Mouse (Mus musculus): ENCODE measurements at regions not wholly inside any gene's neighbourhood (a gene's known extent, or its start where the extent isn't known, plus 50 kb on each side); places are given as distances from the start of the nearest gene placed in this dataset.

GRCm38 (mm10) chr16:25042669-25043440 is 243.8 kb upstream of the Tprg start:
- no peak for ATAC-seq (replicated peaks; ENCODE audit: poor library complexity)

DNA sequence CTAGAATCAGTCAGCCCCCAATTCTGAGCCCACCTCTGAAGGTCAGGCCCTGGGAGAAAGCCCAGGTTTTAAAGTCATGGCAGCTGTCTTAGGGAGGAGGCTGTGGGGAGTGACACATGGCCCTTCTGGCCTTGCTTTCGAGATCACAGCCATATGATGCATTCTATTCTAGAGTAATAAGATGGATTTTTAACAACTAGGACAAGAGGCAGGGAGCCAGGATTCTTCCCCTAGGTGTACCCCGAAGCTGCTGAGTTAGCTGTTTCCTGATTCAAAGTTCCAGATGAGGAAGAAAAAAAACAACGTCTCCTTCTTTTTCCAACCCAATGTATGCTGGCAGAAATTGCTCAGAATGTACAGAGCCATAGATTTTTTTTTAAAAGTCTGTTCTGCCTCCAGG is 242.0 kb upstream of the Tprg start:
- no peak for ATAC-seq (replicated peaks; ENCODE audit: poor library complexity)

DNA sequence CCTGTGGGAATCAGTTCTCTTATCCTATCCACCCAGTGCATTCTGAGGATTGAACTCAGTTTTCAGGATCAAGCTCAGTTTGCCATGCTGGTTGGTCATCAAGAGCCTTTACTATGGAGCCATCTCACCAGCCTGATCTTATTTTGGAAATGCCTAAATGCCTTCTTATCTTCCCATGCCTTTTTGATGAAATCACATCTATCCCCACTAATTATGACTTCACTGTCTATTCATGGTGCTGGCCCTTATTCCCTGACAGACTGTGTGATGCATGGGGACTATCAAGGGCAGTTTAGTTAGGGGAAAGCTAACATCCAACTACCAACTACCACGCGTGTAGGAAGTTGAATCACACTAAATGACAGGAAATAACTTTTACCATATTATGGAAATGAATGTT is 238.9 kb upstream of the Tprg start:
- no peak for ATAC-seq (replicated peaks; ENCODE audit: poor library complexity)

- ATAC-seq (replicated peaks; ENCODE audit: poor library complexity), result no peak
Measured at GRCm38 (mm10) chr16:25049928-25050510, 236.6 kb upstream of the Tprg start.

- ATAC-seq (replicated peaks; ENCODE audit: poor library complexity), result no peak
Measured at GRCm38 (mm10) chr16:25051044-25051443, 235.6 kb upstream of the Tprg start.

DNA sequence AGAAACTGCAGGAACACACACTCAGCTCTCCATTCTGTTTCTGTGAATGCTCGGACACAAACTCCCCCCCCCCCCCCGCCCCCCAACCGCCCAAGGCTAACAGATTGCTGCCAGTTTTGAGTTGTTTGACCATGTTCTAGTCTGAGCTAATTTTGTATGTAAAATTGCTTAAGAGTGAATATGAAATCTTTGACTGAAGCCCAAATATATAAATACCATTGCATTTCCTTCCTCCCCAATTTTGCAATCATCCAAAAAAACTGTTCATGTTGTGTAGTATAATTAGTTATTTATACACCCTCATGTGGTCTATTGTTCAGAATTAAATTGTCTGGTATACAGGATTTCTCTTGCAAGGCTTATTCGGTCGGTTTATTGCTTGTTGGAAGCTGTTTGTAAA is 234.2 kb upstream of the Tprg start:
- ATAC-seq (replicated peaks; ENCODE audit: poor library complexity), result peak; percentile 17; the same call in 1 of the 2 replicates

DNA sequence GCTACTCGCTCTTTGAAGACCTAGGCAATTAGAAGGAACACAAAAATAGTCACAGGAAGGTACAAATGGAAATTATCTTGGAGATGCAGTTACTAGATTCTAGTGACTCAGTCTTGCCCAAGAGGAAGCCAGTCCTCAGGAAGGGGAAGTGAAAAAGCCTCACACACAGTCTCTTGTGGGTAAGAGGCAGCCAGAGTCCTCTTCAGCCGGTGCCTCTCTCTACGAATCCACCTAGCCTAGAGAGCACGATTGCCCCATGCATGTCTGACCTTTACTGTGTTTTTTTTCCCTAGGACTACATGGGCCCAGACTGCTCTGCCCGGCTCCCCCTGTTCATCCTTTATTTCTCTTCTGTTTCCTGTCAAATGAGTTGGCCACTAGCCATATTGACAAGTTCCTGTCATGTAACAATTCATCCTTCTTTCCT is 233.7 kb upstream of the Tprg start:
- ATAC-seq (replicated peaks; ENCODE audit: poor library complexity), result peak; percentile 97

- ATAC-seq (replicated peaks; ENCODE audit: poor library complexity), result no peak
Measured at GRCm38 (mm10) chr16:25054304-25054703, 232.3 kb upstream of the Tprg start.

- no peak for ATAC-seq (replicated peaks; ENCODE audit: poor library complexity)
Measured at GRCm38 (mm10) chr16:25055376-25055775, 231.2 kb upstream of the Tprg start.

DNA sequence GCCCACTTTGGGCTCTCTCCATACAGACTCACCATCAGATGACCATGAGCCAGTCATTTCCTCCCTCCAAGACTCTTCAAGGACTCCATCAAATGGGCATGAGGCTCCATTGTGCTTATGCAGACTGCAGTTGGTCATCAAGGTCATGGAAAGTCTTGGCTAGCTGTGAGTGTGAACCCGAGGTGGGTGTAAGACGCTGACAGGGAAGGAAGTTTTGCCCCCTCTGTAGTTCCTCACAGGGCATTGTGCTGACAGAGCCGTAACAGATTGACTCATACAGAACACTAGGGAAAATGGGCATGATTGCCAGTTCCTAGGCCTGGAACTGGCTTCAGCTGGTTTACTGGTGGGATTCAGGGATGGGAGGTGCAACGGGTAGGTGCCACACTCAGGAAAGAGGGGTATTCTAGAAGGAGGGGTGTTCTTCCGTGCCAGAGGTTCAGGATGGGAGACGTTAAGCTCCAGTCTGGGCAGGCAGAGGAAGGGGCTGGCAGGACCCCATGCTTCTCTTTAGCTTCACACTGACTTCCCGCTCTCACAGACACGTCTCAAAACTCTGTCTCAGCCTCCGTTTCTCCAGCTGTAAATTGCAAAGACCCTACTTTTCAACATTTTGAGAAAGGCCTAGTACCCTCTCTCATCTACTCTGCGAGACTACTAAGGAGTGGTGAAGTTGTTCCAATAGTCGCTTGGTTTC is 228.4 kb upstream of the Tprg start:
- ATAC-seq (replicated peaks; ENCODE audit: poor library complexity), result peak; percentile 22; the same call in 1 of the 2 replicates

DNA sequence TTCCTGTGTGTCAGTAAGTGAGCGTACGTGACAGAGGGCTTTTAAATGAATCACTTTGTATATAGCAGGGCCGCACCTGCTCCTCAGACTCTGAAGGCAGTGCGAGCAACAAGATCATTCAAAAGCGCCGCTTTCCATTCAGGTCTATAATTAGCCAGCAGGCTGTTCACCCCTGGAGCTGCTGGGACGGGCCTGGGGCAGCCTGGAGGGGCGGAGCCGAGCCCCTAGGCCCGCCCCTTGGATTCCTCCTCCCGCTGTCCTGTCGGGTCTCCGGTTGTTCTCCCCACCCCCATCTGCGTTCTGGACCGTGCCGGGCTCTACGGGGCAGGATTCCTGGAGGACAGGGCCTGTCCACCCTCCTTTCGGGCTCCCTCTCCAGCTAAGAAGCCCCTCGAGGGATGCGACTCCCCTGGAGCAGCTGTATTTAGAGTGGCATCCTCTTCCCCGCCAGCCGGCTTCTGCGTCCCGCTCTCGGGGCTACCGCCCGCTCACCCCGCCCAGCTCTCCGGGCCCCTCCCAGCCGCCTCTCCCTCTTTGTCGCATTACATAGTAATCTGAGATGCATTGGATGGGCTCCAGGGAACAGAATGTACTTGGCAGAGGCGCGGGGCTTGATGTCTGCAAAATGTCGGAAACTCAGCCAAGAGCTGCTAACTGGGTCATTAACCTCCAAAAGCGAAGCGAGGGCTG is 227.7 kb upstream of the Tprg start:
- peak; percentile 92 for ATAC-seq (replicated peaks; ENCODE audit: poor library complexity)

DNA sequence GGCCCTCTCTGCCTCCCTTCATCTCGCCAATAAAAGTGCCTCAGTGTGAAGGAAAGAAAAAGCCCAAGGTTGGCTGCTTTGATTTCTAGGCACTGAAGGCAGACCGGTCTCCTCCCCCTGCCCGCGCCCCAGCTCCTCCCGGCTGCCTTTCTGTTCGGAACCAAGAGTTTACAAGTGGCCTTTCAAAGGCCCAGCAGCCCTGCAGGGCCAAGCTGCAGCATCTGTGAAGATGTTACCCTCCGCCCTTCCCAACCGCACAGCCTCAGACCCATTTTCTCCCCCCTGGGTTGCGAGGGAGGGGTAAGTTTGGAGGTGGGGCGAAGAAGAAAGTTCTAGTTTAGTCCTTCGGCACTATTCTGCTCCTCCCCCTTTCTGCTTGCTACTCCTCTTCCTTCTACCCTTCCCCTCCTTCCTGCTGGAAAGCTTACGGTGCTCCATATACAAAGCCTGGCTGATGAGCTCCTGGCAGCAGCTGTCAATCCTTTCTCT is 227.1 kb upstream of the Tprg start:
- 0 out of 2 replicates have a peak, but pooled peaks have one; percentile 1 for ATAC-seq (replicated peaks; ENCODE audit: poor library complexity)

GRCm38 (mm10) chr16:25060266-25060665 is 226.4 kb upstream of the Tprg start:
- no peak for ATAC-seq (replicated peaks; ENCODE audit: poor library complexity)

DNA sequence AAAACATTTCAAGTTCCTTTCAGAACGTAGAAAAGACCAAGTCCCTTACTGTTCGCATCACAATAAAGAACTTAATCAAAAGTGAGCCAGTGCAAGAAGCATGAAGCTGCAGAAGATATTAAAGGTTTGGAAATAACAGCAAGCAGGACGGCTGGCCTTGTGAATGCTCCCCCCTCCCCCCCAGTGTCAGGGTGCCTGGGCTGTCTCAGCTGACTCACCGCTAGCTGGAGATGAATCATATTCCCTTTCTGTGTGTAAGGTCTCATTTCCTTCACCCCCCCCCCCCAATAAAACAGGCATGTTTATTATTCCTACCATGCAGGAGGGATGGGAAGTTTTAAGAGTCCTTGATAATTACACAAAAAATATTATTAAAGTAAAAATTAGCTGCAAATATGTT is 225.0 kb upstream of the Tprg start:
- no peak for ATAC-seq (replicated peaks; ENCODE audit: poor library complexity)

- ATAC-seq (replicated peaks; ENCODE audit: poor library complexity), result no peak
Measured at GRCm38 (mm10) chr16:25063981-25064380, 222.6 kb upstream of the Tprg start.

GRCm38 (mm10) chr16:25064538-25064937 is 222.1 kb upstream of the Tprg start:
- peak; percentile 85 for ATAC-seq (replicated peaks; ENCODE audit: poor library complexity)

DNA sequence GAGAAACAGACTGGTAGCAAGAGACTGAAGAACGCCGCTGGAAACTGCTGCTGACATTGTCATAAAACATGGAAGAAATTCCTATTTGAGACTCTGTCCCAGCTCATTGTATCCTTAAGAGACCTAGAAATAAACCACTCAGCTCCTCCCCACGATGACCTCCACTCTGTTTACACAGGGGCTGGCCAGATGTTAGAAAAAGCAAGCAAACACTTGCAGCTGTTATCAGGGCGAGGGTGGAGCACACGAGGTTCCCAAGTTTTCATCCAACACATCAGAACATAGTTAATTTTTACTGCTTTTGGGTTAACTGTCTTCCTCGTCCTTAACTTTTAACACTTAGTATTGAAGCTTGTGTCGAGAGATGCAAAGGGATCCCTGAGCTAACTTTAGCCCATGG is 219.8 kb upstream of the Tprg start:
- no peak for ATAC-seq (replicated peaks; ENCODE audit: poor library complexity)

DNA sequence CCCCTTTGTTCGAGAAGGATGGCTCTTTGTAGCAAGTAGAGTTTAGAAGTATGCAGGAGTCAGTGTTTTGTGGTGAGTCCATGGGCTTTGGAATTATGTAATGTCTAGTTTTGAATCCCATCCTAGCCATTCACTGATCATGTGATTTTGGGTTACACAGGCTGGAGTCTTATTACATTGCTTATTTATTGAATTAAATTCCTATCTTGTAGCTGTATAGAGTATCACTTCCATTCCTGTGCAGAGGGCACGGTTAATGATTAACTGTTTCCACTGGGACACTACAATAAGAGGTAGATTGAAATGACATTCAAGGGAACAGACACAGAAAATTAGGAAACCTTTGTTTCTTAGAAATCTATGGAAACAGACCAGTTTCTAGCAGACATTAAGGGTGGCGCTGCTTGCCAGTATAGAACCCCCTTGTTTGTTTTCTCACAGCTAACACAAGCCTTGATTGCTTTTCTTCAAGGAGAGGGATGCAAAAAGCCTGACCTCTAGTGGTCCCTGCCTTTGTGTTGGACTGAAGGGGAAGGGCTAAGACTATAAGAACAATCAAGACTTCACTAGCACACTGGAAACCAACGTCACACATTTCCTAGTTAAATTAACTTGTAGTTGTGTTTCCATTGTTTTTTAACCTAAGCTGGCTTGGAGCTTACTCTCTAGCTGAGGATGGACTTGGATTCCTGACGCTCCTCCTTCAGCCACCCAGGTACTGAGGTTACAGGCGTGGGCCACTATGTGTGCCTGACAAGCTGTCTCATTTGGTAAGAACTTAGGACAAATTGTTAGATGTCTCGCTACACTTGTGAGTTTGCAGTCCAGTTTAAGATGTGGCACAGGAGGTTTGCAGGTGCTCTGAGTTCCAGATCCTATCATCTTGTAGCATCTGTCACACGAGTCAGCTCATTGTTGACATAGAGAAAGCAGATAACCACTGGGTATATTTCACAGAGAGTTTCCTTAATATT is 219.1 kb upstream of the Tprg start:
- ATAC-seq (replicated peaks; ENCODE audit: poor library complexity), result peak; percentile 74

DNA sequence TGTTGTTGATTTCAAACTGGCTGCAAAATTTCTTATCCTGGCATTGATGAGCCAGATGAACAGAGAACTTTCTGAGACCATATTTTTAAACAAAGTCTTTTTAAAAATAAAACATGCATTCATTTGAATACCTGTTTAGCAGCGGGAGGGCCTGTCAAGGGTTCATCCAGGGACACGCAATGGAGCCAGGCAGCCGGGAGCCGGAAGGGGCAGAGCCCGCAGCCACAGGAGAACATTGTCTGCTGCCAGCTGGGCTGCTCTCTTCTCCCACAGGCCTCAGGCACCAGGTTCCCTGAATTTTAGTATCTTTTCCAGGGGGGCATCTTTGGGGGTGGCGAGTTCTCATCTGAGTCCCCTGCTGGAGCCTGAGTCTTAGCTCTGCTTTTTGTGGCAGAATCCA is 205.8 kb upstream of the Tprg start:
- ATAC-seq (replicated peaks; ENCODE audit: poor library complexity), result no peak

GRCm38 (mm10) chr16:25083729-25084128 is 202.9 kb upstream of the Tprg start:
- ATAC-seq (replicated peaks; ENCODE audit: poor library complexity), result peak; percentile 52
